Mouse (Mus musculus): ENCODE data around the gene Efemp2. TPM values are rescaled to one million over a fixed set of nuclear protein-coding genes. Genes with fewer than 3 reads are reported as not detected.

The Efemp2 gene
- polyA plus RNA-seq, 1 experiment: 43.4 TPM

DNA sequence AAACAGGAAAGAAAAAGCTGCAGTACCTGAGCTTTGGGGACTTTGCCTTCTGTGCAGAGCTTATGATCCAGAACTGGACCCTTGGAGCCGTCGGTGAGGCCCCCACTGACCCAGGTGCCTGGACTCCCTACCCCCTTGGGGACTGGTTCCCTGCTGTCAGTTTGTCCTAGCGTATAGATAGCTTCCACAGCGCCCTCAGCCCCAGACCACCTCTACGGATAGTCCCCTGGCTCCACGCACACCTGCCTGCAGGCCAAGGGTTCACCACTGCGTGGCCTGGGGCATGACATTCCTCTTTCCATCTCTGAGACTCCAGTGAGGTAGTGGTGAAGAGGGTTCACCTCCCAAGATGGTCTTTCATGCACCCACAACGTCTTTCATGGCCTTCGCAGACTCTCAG, 10.5 kb upstream of the Efemp2 start:
- 84% methylated on average over 9 of the region's 9 CpGs for WGBS
- TF ChIP-seq CTCF (IDR thresholded peaks at IDR 0.05; ENCODE audit: borderline replicate concordance, insufficient read depth, low read depth, low read length) (no peak), POLR2A (IDR thresholded peaks at IDR 0.05; ENCODE audit: borderline replicate concordance, insufficient read depth, low read length) (no peak)
- H3K27me3 ChIP-seq (ENCODE audit: control insufficient read depth, insufficient read depth, low read length): no peaks in the 10 kb centered on the region
- DNase-seq: no peak
- no peak overlapping the region for H3K4me3 ChIP-seq (replicated peaks; ENCODE audit: insufficient read depth, low read depth, low read length)
- H3K4me1 ChIP-seq (ENCODE audit: control insufficient read depth, insufficient read depth, low read length): peaks cover 13% of the 10 kb centered on the region
- H3K27ac ChIP-seq (ENCODE audit: insufficient read depth, low read length): no peak overlapping the region

- TF ChIP-seq POLR2A (IDR thresholded peaks at IDR 0.05; ENCODE audit: borderline replicate concordance, insufficient read depth, low read length) (no peak), CTCF (IDR thresholded peaks at IDR 0.05; ENCODE audit: borderline replicate concordance, insufficient read depth, low read depth, low read length) (peak; percentile 85)
- Histone ChIP-seq H3K4me1 (ENCODE audit: control insufficient read depth, insufficient read depth, low read length) (peaks cover 11% of the 10 kb centered on the region), H3K4me3 (replicated peaks; ENCODE audit: insufficient read depth, low read depth, low read length) (peak overlapping the region; percentile 9), H3K27me3 (ENCODE audit: control insufficient read depth, insufficient read depth, low read length) (no peaks in the 10 kb centered on the region), H3K27ac (ENCODE audit: insufficient read depth, low read length) (no peak overlapping the region)
- DNase-seq: peak; percentile 60 to 74
- 6% methylated on average over 15 of the region's 15 CpGs for WGBS
These were observed 9.8 kb upstream of the Efemp2 start for GRCm38 (mm10) chr19:5463791-5464562.

- TF ChIP-seq CTCF (IDR thresholded peaks at IDR 0.05; ENCODE audit: borderline replicate concordance, insufficient read depth, low read depth, low read length) (no peak), POLR2A (IDR thresholded peaks at IDR 0.05; ENCODE audit: borderline replicate concordance, insufficient read depth, low read length) (no peak)
- H3K4me3 ChIP-seq (replicated peaks; ENCODE audit: insufficient read depth, low read depth, low read length): no peak overlapping the region
- H3K27me3 ChIP-seq (ENCODE audit: control insufficient read depth, insufficient read depth, low read length): no peaks in the 10 kb centered on the region
- WGBS: 92% methylated on average over 8 of the region's 8 CpGs
- DNase-seq: no peak
- no peak overlapping the region for H3K27ac ChIP-seq (ENCODE audit: insufficient read depth, low read length)
- H3K4me1 ChIP-seq (ENCODE audit: control insufficient read depth, insufficient read depth, low read length): peaks cover 10% of the 10 kb centered on the region
These were observed 8.7 kb upstream of the Efemp2 start for GRCm38 (mm10) chr19:5465037-5465436.

- WGBS: 80% methylated on average over 6 of the region's 6 CpGs
- no peak for TF ChIP-seq CTCF (IDR thresholded peaks at IDR 0.05; ENCODE audit: borderline replicate concordance, insufficient read depth, low read depth, low read length)
- Histone ChIP-seq H3K4me3 (replicated peaks; ENCODE audit: insufficient read depth, low read depth, low read length) (no peak overlapping the region), H3K27ac (ENCODE audit: insufficient read depth, low read length) (no peak overlapping the region), H3K4me1 (ENCODE audit: control insufficient read depth, insufficient read depth, low read length) (peaks cover 10% of the 10 kb centered on the region), H3K27me3 (ENCODE audit: control insufficient read depth, insufficient read depth, low read length) (no peaks in the 10 kb centered on the region)
- no peak for DNase-seq
These were observed 6.7 kb upstream of the Efemp2 start for GRCm38 (mm10) chr19:5466916-5467500.

GRCm38 (mm10) chr19:5468374-5468773, 5.4 kb upstream of the Efemp2 start, which contains the start of gene Ctsw:
Gene Ctsw, minus strand, starts transcription at chr19:5468507.
- no peak for TF ChIP-seq CTCF (IDR thresholded peaks at IDR 0.05; ENCODE audit: borderline replicate concordance, insufficient read depth, low read depth, low read length)
- no peak for TF ChIP-seq POLR2A (IDR thresholded peaks at IDR 0.05; ENCODE audit: borderline replicate concordance, insufficient read depth, low read length)
- Histone ChIP-seq H3K4me1 (ENCODE audit: control insufficient read depth, insufficient read depth, low read length) (peaks cover 10% of the 10 kb centered on the region), H3K27ac (ENCODE audit: insufficient read depth, low read length) (no peak within 1 kb of the TSS), H3K27me3 (ENCODE audit: control insufficient read depth, insufficient read depth, low read length) (no peaks in the 10 kb centered on the region), H3K4me3 (replicated peaks; ENCODE audit: insufficient read depth, low read depth, low read length) (no peak within 1 kb of the TSS)
- no peak for DNase-seq
- WGBS: 43% methylated on average over 5 of the region's 5 CpGs

GRCm38 (mm10) chr19:5471846-5472245, 1.9 kb upstream of the Efemp2 start:
- TF ChIP-seq POLR2A (IDR thresholded peaks at IDR 0.05; ENCODE audit: borderline replicate concordance, insufficient read depth, low read length) (no peak), CTCF (IDR thresholded peaks at IDR 0.05; ENCODE audit: borderline replicate concordance, insufficient read depth, low read depth, low read length) (no peak)
- 50% methylated on average over 5 of the region's 5 CpGs for WGBS
- Histone ChIP-seq H3K27ac (ENCODE audit: insufficient read depth, low read length) (no peak overlapping the region), H3K4me3 (replicated peaks; ENCODE audit: insufficient read depth, low read depth, low read length) (no peak overlapping the region), H3K27me3 (ENCODE audit: control insufficient read depth, insufficient read depth, low read length) (no peaks in the 10 kb centered on the region), H3K4me1 (ENCODE audit: control insufficient read depth, insufficient read depth, low read length) (peaks cover 15% of the 10 kb centered on the region)
- DNase-seq: no peak

DNA sequence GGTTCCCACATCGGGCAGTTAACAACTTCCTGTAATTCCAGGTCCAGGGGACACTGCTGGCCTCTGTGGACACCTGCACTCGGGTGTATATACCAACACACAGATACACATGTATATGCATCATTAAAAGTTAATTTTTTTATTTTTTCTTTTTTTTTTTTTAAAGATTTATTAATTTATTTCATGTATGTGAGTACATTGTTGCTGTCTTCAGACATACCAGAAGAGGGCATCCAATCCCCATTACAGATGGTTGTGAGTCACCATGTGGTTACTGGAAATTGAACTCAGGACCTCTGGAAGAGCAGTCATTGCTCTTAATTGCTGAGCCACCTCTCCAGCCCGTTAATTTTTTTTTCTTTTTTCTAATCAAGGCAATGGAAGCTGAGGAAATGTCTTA, 897 bp upstream of the Efemp2 start:
- Histone ChIP-seq H3K27me3 (ENCODE audit: control insufficient read depth, insufficient read depth, low read length) (no peaks in the 10 kb centered on the region), H3K4me3 (replicated peaks; ENCODE audit: insufficient read depth, low read depth, low read length) (no peak overlapping the region), H3K27ac (ENCODE audit: insufficient read depth, low read length) (no peak overlapping the region), H3K4me1 (ENCODE audit: control insufficient read depth, insufficient read depth, low read length) (peaks cover 25% of the 10 kb centered on the region)
- WGBS: 89% methylated on average over 3 of the region's 3 CpGs
- no peak for TF ChIP-seq POLR2A (IDR thresholded peaks at IDR 0.05; ENCODE audit: borderline replicate concordance, insufficient read depth, low read length)
- TF ChIP-seq CTCF (IDR thresholded peaks at IDR 0.05; ENCODE audit: borderline replicate concordance, insufficient read depth, low read depth, low read length): no peak
- no peak for DNase-seq
